Mouse (Mus musculus): ENCODE results near the gene Rab33a. TPM values are rescaled to one million over a fixed set of nuclear protein-coding genes. Genes with fewer than 3 reads are reported as not detected.

Gene Rab33a
- polyA plus RNA-seq, 1 experiment = 70.6 TPM

- Histone ChIP-seq H3K27ac (ENCODE audit: insufficient read depth, low read length) (no peak overlapping the region), H3K4me1 (ENCODE audit: control insufficient read depth, insufficient read depth, low read length) (peaks cover 2% of the 10 kb centered on the region; the same call in 1 of the 2 replicates), H3K4me3 (ENCODE audit: insufficient read depth, low read length) (no peak overlapping the region)
- no peak for TF ChIP-seq POLR2A (IDR thresholded peaks at IDR 0.05; ENCODE audit: extremely low read depth, insufficient read depth, low read length)
- TF ChIP-seq CTCF (IDR thresholded peaks at IDR 0.05; ENCODE audit: extremely low read depth, insufficient read depth, low read length) = no peak
Observed at GRCm38 (mm10) chrX:48523512-48523911, 4.4 kb downstream of the Rab33a start.

DNA sequence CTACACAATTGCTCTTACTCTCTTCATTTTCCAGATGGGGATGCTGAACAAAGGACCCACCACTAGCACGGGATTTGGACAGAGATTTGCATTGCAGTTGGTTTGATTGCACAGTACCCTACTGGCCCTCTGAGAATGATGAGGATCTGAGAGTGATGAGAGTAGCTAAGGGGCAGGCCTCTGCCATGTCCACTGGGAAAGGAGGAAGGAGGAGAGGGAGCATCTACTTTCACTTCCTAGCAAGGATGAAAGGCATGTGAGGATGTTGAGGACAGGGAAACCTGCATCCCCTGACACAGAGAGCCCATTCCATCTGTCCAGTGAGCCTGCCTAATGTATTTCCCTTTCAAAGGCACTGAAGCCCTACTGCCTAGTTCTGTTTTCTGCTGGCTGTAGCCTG is 6.2 kb downstream of the Rab33a start:
- Histone ChIP-seq H3K27ac (ENCODE audit: insufficient read depth, low read length) (0 out of 2 replicates have a peak overlapping the region, but pooled peaks have one; percentile 7), H3K4me3 (ENCODE audit: insufficient read depth, low read length) (no peak overlapping the region), H3K4me1 (ENCODE audit: control insufficient read depth, insufficient read depth, low read length) (peaks cover 2% of the 10 kb centered on the region; the same call in 1 of the 2 replicates)
- TF ChIP-seq CTCF (IDR thresholded peaks at IDR 0.05; ENCODE audit: extremely low read depth, insufficient read depth, low read length) (no peak), POLR2A (IDR thresholded peaks at IDR 0.05; ENCODE audit: extremely low read depth, insufficient read depth, low read length) (no peak)

DNA sequence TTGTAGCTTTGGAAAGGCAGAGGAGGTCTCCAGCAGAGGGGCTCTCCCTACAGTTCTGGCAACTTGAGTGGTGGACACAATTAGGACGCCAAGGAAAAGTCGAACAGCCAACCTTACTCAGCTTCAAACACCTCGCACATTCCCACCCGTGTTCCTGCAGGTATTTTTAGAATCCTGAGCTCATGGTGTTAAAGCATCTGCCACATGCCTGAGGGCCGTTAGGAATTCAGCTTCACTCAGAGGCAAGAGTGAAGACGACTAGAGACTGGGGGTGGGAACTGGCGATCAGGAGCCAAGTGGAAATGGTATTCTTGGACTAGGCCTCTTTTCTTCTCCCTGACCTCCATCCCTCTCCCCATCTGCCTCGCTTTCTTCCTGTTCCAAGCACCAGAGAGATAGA is 6.8 kb downstream of the Rab33a start:
- Histone ChIP-seq H3K27ac (ENCODE audit: insufficient read depth, low read length) (no peak overlapping the region), H3K4me1 (ENCODE audit: control insufficient read depth, insufficient read depth, low read length) (peaks cover 2% of the 10 kb centered on the region; the same call in 1 of the 2 replicates), H3K4me3 (ENCODE audit: insufficient read depth, low read length) (no peak overlapping the region)
- TF ChIP-seq POLR2A (IDR thresholded peaks at IDR 0.05; ENCODE audit: extremely low read depth, insufficient read depth, low read length) (no peak), CTCF (IDR thresholded peaks at IDR 0.05; ENCODE audit: extremely low read depth, insufficient read depth, low read length) (no peak)

- H3K27ac ChIP-seq (ENCODE audit: insufficient read depth, low read length) = no peak overlapping the region
- peaks cover 2% of the 10 kb centered on the region; the same call in 1 of the 2 replicates for H3K4me1 ChIP-seq (ENCODE audit: control insufficient read depth, insufficient read depth, low read length)
- H3K4me3 ChIP-seq (ENCODE audit: insufficient read depth, low read length) = no peak overlapping the region
- TF ChIP-seq POLR2A (IDR thresholded peaks at IDR 0.05; ENCODE audit: extremely low read depth, insufficient read depth, low read length) (no peak), CTCF (IDR thresholded peaks at IDR 0.05; ENCODE audit: extremely low read depth, insufficient read depth, low read length) (no peak)
Observed at GRCm38 (mm10) chrX:48526435-48526834, 7.3 kb downstream of the Rab33a start.

- no peak overlapping the region for H3K27ac ChIP-seq (ENCODE audit: insufficient read depth, low read length)
- no peaks in the 10 kb centered on the region for H3K4me1 ChIP-seq (ENCODE audit: control insufficient read depth, insufficient read depth, low read length)
- H3K4me3 ChIP-seq (ENCODE audit: insufficient read depth, low read length) = no peak overlapping the region
- peak; percentile 82 for TF ChIP-seq CTCF (IDR thresholded peaks at IDR 0.05; ENCODE audit: extremely low read depth, insufficient read depth, low read length)
- TF ChIP-seq POLR2A (IDR thresholded peaks at IDR 0.05; ENCODE audit: extremely low read depth, insufficient read depth, low read length) = no peak
Observed at GRCm38 (mm10) chrX:48532175-48532574, 13.1 kb downstream of the Rab33a start.

Other genes starting within 250 kb of the Rab33a start
- 7.7 and 8.4 TPM in 2 replicates for gene Bcorl1, start 177.9 kb upstream of the Rab33a start, polyA plus RNA-seq (2012; rRNA removed)
- gene Elf4, start 56.2 kb upstream of the Rab33a start, polyA plus RNA-seq (2012; rRNA removed) = 0.76 and 0.79 TPM in 2 replicates
- gene Aifm1, start 5.7 kb upstream of the Rab33a start, polyA plus RNA-seq (2012; rRNA removed) = 28.0 and 31.5 TPM in 2 replicates
- gene Zfp280c, start 75.2 kb downstream of the Rab33a start, polyA plus RNA-seq (2012; rRNA removed) = 28.7 and 29.1 TPM in 2 replicates
- 51.9 and 52.7 TPM in 2 replicates for gene Slc25a14, start 104.1 kb downstream of the Rab33a start, polyA plus RNA-seq (2012; rRNA removed)
- gene Gpr119, start 155.2 kb downstream of the Rab33a start, polyA plus RNA-seq (2012; rRNA removed) = not detected in 2 replicates
- 7.5 and 7.6 TPM in 2 replicates for gene Rbmx2, start 175.7 kb downstream of the Rab33a start, polyA plus RNA-seq (2012; rRNA removed)